In genomic region chr4:82393021-82393420, GRCm38 (mm10) we compare ENCODE assay signal across 14 mouse cellular contexts.
A peak's percentile ranks its signal among the peaks of the same experiment; 100 is the strongest.
DNase-seq lines count a peak whose midpoint lies in the region; ATAC-seq and TF ChIP-seq lines count a peak whose summit lies in the region.
"Had no signal": no experiment of that assay in that cellular context is flagged by ENCODE, and none has a peak within 500 bp of the region (broad histone marks: within the 10 kb centered on the region; RNA-seq: fewer than 3 reads in every experiment).

No protein-coding gene starts in this region.

- ATAC-seq in forebrain, embryonic 15.5 days (replicated peaks): no peak
- no peak for ATAC-seq in forebrain, embryonic 14.5 days
- no peak for ATAC-seq in lung, embryonic 15.5 days (ENCODE audit: borderline replicate concordance, extremely low read depth, low FRiP score, low TSS enrichment)
- ATAC-seq in kidney, embryonic 15.5 days (replicated peaks; ENCODE audit: low FRiP score): peak; percentile 60; the same call in 1 of the 2 replicates
- ATAC-seq in liver, postnatal 0 days: peak; percentile 70
- no peak for ATAC-seq in monocyte, adult 5-6 weeks (replicated peaks; ENCODE audit: insufficient number of reproducible peaks, low FRiP score, low TSS enrichment, poor library complexity, severe bottlenecking)

- no peak for TF ChIP-seq CTCF in lung, adult 2 months (IDR thresholded peaks at IDR 0.05; ENCODE audit: insufficient read depth, low read length)
- TF ChIP-seq CTCF in liver, postnatal 0 days (IDR thresholded peaks at IDR 0.05; ENCODE audit: low read depth): no peak

- H3K4me3 ChIP-seq in forebrain, embryonic 15.5 days: no peak overlapping the region
- H3K4me3 ChIP-seq in forebrain, embryonic 14.5 days (ENCODE audit: low read depth, low read length): no peak overlapping the region
- no peak overlapping the region for H3K4me3 ChIP-seq in lung, embryonic 15.5 days
- no peak overlapping the region for H3K4me3 ChIP-seq in lung, adult 2 months (replicated peaks; ENCODE audit: extremely low read depth, low read depth, low read length)
- no peak overlapping the region for H3K4me3 ChIP-seq in kidney, embryonic 15.5 days (replicated peaks)
- H3K4me3 ChIP-seq in liver, postnatal 0 days (ENCODE audit: low read depth, low read length): no peak overlapping the region
- H3K4me3 ChIP-seq: hindbrain, embryonic 10.5 days; neural tube, embryonic 13.5 days had no signal

- peak overlapping the region; percentile 29; the same call in 1 of the 2 replicates for H3K27ac ChIP-seq in forebrain, embryonic 15.5 days (replicated peaks)
- H3K27ac ChIP-seq in forebrain, embryonic 14.5 days (ENCODE audit: low read depth, low read length): no peak overlapping the region
- H3K27ac ChIP-seq in lung, embryonic 15.5 days: peak overlapping the region; percentile 74
- no peak overlapping the region for H3K27ac ChIP-seq in kidney, embryonic 15.5 days
- H3K27ac ChIP-seq in liver, postnatal 0 days (ENCODE audit: low read depth): peak overlapping the region; percentile 79
- H3K27ac ChIP-seq: hindbrain, embryonic 10.5 days; neural tube, embryonic 13.5 days had no signal

- peak; percentile 45 for TF ChIP-seq EP300 in liver, postnatal 0 days (IDR thresholded peaks at IDR 0.05; ENCODE audit: low read depth)

- H3K9me3 ChIP-seq in forebrain, embryonic 15.5 days: no peaks in the 10 kb centered on the region
- H3K9me3 ChIP-seq in forebrain, embryonic 14.5 days (replicated peaks; ENCODE audit: control insufficient read depth, low read length): no peaks in the 10 kb centered on the region
- no peaks in the 10 kb centered on the region for H3K9me3 ChIP-seq in lung, embryonic 15.5 days
- no peaks in the 10 kb centered on the region for H3K9me3 ChIP-seq in kidney, embryonic 15.5 days (replicated peaks)
- H3K9me3 ChIP-seq in liver, postnatal 0 days (ENCODE audit: low read length): no peaks in the 10 kb centered on the region
- H3K9me3 ChIP-seq: hindbrain, embryonic 10.5 days; neural tube, embryonic 13.5 days had no signal

- H3K4me1 ChIP-seq in forebrain, embryonic 15.5 days: peaks cover 44% of the 10 kb centered on the region
- peaks cover 8% of the 10 kb centered on the region; the same call in 1 of the 2 replicates for H3K4me1 ChIP-seq in forebrain, embryonic 14.5 days (ENCODE audit: control insufficient read depth, insufficient read depth, low read length)
- peaks cover 43% of the 10 kb centered on the region for H3K4me1 ChIP-seq in lung, embryonic 15.5 days
- peaks cover 33% of the 10 kb centered on the region for H3K4me1 ChIP-seq in lung, adult 2 months (ENCODE audit: control insufficient read depth, insufficient read depth, low read length)
- peaks cover 2% of the 10 kb centered on the region; the same call in 1 of the 2 replicates for H3K4me1 ChIP-seq in kidney, embryonic 15.5 days
- H3K4me1 ChIP-seq in liver, postnatal 0 days (ENCODE audit: insufficient read depth): peaks cover 11% of the 10 kb centered on the region; the same call in 1 of the 2 replicates
- H3K4me1 ChIP-seq: hindbrain, embryonic 10.5 days had no signal

- no peaks in the 10 kb centered on the region for H3K27me3 ChIP-seq in forebrain, embryonic 15.5 days
- H3K27me3 ChIP-seq in forebrain, embryonic 14.5 days (replicated peaks; ENCODE audit: control insufficient read depth, insufficient read depth, low read length): no peaks in the 10 kb centered on the region
- H3K27me3 ChIP-seq in lung, embryonic 15.5 days: no peaks in the 10 kb centered on the region
- H3K27me3 ChIP-seq in kidney, embryonic 15.5 days: no peaks in the 10 kb centered on the region
- H3K27me3 ChIP-seq in liver, postnatal 0 days (ENCODE audit: insufficient read depth, low read length): no peaks in the 10 kb centered on the region
- H3K27me3 ChIP-seq: neural tube, embryonic 13.5 days had no signal

- 81% methylated on average over 4 of the region's 4 CpGs for WGBS in forebrain, embryonic 15.5 days
- 80% methylated on average over 4 of the region's 4 CpGs for WGBS in forebrain, embryonic 14.5 days
- 67% methylated on average over 4 of the region's 4 CpGs for WGBS in lung, embryonic 15.5 days
- WGBS in lung, adult 2 months: 62% methylated on average over 4 of the region's 4 CpGs
- WGBS in kidney, embryonic 15.5 days: 68% methylated on average over 4 of the region's 4 CpGs
- WGBS in liver, postnatal 0 days (ENCODE audit: insufficient replicate concordance): 49% methylated on average over 4 of the region's 4 CpGs

- no peak for DNase-seq in forebrain, embryonic 14.5 days (ENCODE audit: low spot score)
- DNase-seq in lung, adult 2 months: no peak
- no peak for DNase-seq in liver, postnatal 0 days
- DNase-seq in right cerebral cortex, postnatal 25 days: no peak
- DNase-seq: cerebellum, postnatal 10 days; gastrocnemius, postnatal 25 days; left cerebral cortex, postnatal 4 days; thymus, adult 18-20 months had no signal

- no peak for TF ChIP-seq POLR2A in lung, adult 2 months (IDR thresholded peaks at IDR 0.05; ENCODE audit: borderline replicate concordance, extremely low read depth, low read depth, low read length)

- no peak overlapping the region for H3K9ac ChIP-seq in forebrain, embryonic 15.5 days (replicated peaks)
- H3K9ac ChIP-seq in forebrain, embryonic 14.5 days (ENCODE audit: low read length): no peak overlapping the region
- H3K9ac ChIP-seq in lung, embryonic 15.5 days: no peak overlapping the region
- H3K9ac ChIP-seq in kidney, embryonic 15.5 days: no peak overlapping the region
- no peak overlapping the region for H3K9ac ChIP-seq in liver, postnatal 0 days (replicated peaks)
- H3K9ac ChIP-seq: neural tube, embryonic 13.5 days had no signal

- no peaks in the 10 kb centered on the region for H3K36me3 ChIP-seq in forebrain, embryonic 15.5 days
- H3K36me3 ChIP-seq in forebrain, embryonic 14.5 days (ENCODE audit: control insufficient read depth, insufficient read depth, low read length): no peaks in the 10 kb centered on the region
- 0 out of 2 replicates have a peak, but pooled peaks cover 6% of the 10 kb centered on the region for H3K36me3 ChIP-seq in lung, embryonic 15.5 days
- H3K36me3 ChIP-seq in kidney, embryonic 15.5 days: no peaks in the 10 kb centered on the region
- no peaks in the 10 kb centered on the region for H3K36me3 ChIP-seq in liver, postnatal 0 days (replicated peaks; ENCODE audit: insufficient read depth, low read length)
- H3K36me3 ChIP-seq: hindbrain, embryonic 10.5 days; neural tube, embryonic 13.5 days had no signal

- H3K4me2 ChIP-seq in forebrain, embryonic 15.5 days (replicated peaks): no peak overlapping the region
- H3K4me2 ChIP-seq in forebrain, embryonic 14.5 days (ENCODE audit: low read length): no peak overlapping the region
- no peak overlapping the region for H3K4me2 ChIP-seq in lung, embryonic 15.5 days
- H3K4me2 ChIP-seq in kidney, embryonic 15.5 days: no peak overlapping the region
- H3K4me2 ChIP-seq in liver, postnatal 0 days (ENCODE audit: low read depth, low read length): peak overlapping the region; percentile 42
- H3K4me2 ChIP-seq: neural tube, embryonic 13.5 days had no signal

Comparison
In these comparisons a context has a peak if more than half of its experiments do, and no peak if none do; other contexts are left out.
1. H3K27ac ChIP-seq: peak in forebrain, embryonic 15.5 days (single experiment), lung, embryonic 15.5 days (single experiment) and liver, postnatal 0 days (single experiment); none in forebrain, embryonic 14.5 days (single experiment) and kidney, embryonic 15.5 days (single experiment).
2. ATAC-seq: peak in kidney, embryonic 15.5 days (single experiment) and liver, postnatal 0 days (single experiment); none in forebrain, embryonic 15.5 days (single experiment), forebrain, embryonic 14.5 days (single experiment), lung, embryonic 15.5 days (single experiment) and monocyte, adult 5-6 weeks (single experiment).